Mouse (Mus musculus) gastrocnemius, postnatal 4 days (tissue): ENCODE measurements around the gene Acaa1b. TPM values are rescaled to one million over a fixed set of nuclear protein-coding genes. Genes with fewer than 3 reads are reported as not detected.

Source experiments
- total RNA-seq, 2 experiments: library from RNA; stranded (reverse); gene quantifications; 2 replicates each; pipeline ENCODE4 v1.2.3; 2021

Gene Acaa1b
- total RNA-seq, 2 experiments from 2014 or later, result 1.6 to 4.6 TPM

Other genes with a start within 250 kb of the Acaa1b start
- gene Ctdspl, start 230.6 kb downstream of the Acaa1b start, total RNA-seq, result 10 to 100 TPM; 21.0 TPM
- 1 to 10 TPM in 1 of 2 experiments, under 1 TPM in 1; 0.86 to 1.7 TPM for gene Vill, start 104.3 kb downstream of the Acaa1b start, total RNA-seq
- gene Plcd1, start 63.6 kb downstream of the Acaa1b start, total RNA-seq, result 10 to 100 TPM; 16.5 to 17.2 TPM
- gene Dlec1, start 54.6 kb downstream of the Acaa1b start, total RNA-seq, result under 1 TPM; 0.12 to 0.13 TPM
- not detected for gene Gm47289, start 2.1 kb upstream of the Acaa1b start, total RNA-seq
- gene Slc22a13, start 52.0 kb upstream of the Acaa1b start, total RNA-seq, result not detected
- 10 to 100 TPM; 36.0 to 39.1 TPM for gene Oxsr1, start 165.3 kb upstream of the Acaa1b start, total RNA-seq
- gene Acaa1a, start 182.6 kb upstream of the Acaa1b start, total RNA-seq, result 10 to 100 TPM; 52.9 to 58.1 TPM
- 10 to 100 TPM; 13.1 to 14.4 TPM for gene Myd88, start 184.3 kb upstream of the Acaa1b start, total RNA-seq
- gene Xylb, start 200.3 kb upstream of the Acaa1b start, total RNA-seq, result 1 to 10 TPM; 1.8 to 2.1 TPM
- gene Slc22a14, start 208.5 kb upstream of the Acaa1b start, total RNA-seq, result not detected
- gene Acvr2b, start 245.0 kb upstream of the Acaa1b start, total RNA-seq, result 10 to 100 TPM; 18.8 to 24.0 TPM